Mouse (Mus musculus) telencephalon, adult 2 months (tissue): ENCODE measurements at regions not wholly inside any gene's neighbourhood (a gene's known extent, or its start where the extent isn't known, plus 50 kb on each side); places are given as distances from the start of the nearest gene placed in this dataset.

Source experiments
- DNase-seq: peaks from one replicate; pipeline ENCODE4 v3.0.0-alpha.2; 2011; ENCODE audit warnings: low read depth, low spot score

DNA sequence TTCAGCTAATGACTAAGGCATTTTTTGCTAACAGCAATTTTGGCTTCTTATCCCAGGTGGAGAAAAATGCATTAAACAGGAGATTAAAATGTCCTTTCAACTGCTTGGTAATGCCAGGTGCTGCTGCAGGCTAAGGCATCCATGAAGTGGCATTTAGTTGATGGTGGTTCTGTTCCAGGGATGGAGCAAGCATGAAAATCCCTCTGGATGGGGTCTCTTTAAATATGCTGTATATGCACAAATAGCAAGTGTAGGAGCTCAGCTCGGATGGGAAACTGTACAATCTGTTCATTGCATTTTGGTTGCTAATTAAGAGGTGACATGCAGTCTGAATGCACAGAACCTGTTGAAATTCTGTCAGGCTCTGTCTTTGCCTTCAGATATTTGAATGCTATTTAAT is 723.0 kb upstream of the Mef2c start:
- DNase-seq, result peak; percentile 31
